Mouse (Mus musculus) spleen, adult 2 months (tissue): ENCODE data around the gene Ephx1. TPM values are rescaled to one million over a fixed set of nuclear protein-coding genes. Genes with fewer than 3 reads are reported as not detected.

ENCODE experiments used
- DNase-seq, 2 experiments: peaks; one replicate each; pipeline versions ENCODE4 v3.0.0 to v3.0.0-alpha.2; 2012 to 2021; ENCODE audit warnings: low spot score in 2 of 2, low read depth in 1 of 2
- H3K27ac ChIP-seq: fragments of 200-500 bp; 2 replicates; pipeline ENCODE4 v1.5.1; 2012; ENCODE audit warnings: low read length, inconsistent platforms; ENCODE audit not compliant: insufficient read depth
- H3K27me3 ChIP-seq: fragments of 200-500 bp; 2 replicates; pipeline ENCODE4 v1.6.1; 2012; ENCODE audit warnings: mild to moderate bottlenecking, moderate library complexity, low read length, inconsistent platforms; ENCODE audit not compliant: control insufficient read depth, insufficient read depth
- H3K36me3 ChIP-seq: fragments of 200-500 bp; 2 replicates; pipeline ENCODE4 v1.6.1; 2012; ENCODE audit warnings: mild to moderate bottlenecking, low read length, inconsistent platforms; ENCODE audit not compliant: control insufficient read depth, insufficient read depth
- H3K4me1 ChIP-seq: fragments of 200-500 bp; 2 replicates; pipeline ENCODE4 v1.6.1; 2011; ENCODE audit warnings: inconsistent platforms; ENCODE audit not compliant: control insufficient read depth, insufficient read depth, insufficient read length
- H3K4me3 ChIP-seq: fragments of 200-500 bp; 2 replicates; pipeline ENCODE4 v1.5.1; 2011; ENCODE audit warnings: mild to moderate bottlenecking, inconsistent platforms; ENCODE audit not compliant: insufficient read depth, insufficient read length; ENCODE audit errors: extremely low read depth
- CTCF ChIP-seq: fragments of 200-500 bp; IDR thresholded peaks from 2 replicates; pipeline ENCODE4 v1.5.1; 2011; ENCODE audit warnings: mild to moderate bottlenecking, inconsistent platforms; ENCODE audit not compliant: insufficient read depth, insufficient read length, insufficient replicate concordance; ENCODE audit errors: extremely low read depth
- POLR2A ChIP-seq: fragments of 200-500 bp; IDR thresholded peaks from 2 replicates; pipeline ENCODE4 v1.6.1; 2011; ENCODE audit warnings: low read depth, low read length, inconsistent platforms
- WGBS: fragments of 180-500 bp; shearing (Covaris S2); methylation state at CpG from one replicate; pipeline ENCODE4 v1.1.7; 2018; 5-methylcytosine and 5-hydroxymethylcytosine counted together
- polyA plus RNA-seq: library from polyadenylated mRNA; depleted of rRNA; stranded (reverse); fragments of >200 nt; gene quantifications from 2 replicates; pipeline ENCODE4 v1.2.3, GENCODE M21; 2012

Gene Ephx1
- polyA plus RNA-seq, 1 experiment, result 50.5 TPM

- Histone ChIP-seq H3K4me1 (no peaks in the 10 kb centered on the region), H3K4me3 (no peak overlapping the region), H3K36me3 (peaks cover 55% of the 10 kb centered on the region), H3K27me3 (no peaks in the 10 kb centered on the region), H3K27ac (no peak overlapping the region)
- WGBS, result 83% methylated on average over 3 of the region's 3 CpGs
- TF ChIP-seq CTCF (no peak), POLR2A (no peak)
- no peak for DNase-seq
Observed at GRCm38 (mm10) chr1:180958797-180959196, 61.9 kb downstream of the Ephx1 start.

- Histone ChIP-seq H3K4me3 (no peak overlapping the region), H3K27ac (no peak overlapping the region), H3K4me1 (no peaks in the 10 kb centered on the region), H3K36me3 (peaks cover 54% of the 10 kb centered on the region), H3K27me3 (no peaks in the 10 kb centered on the region)
- 82% methylated on average over 3 of the region's 3 CpGs for WGBS
- no peak for DNase-seq
- TF ChIP-seq POLR2A, result no peak
Observed at GRCm38 (mm10) chr1:180957989-180958388, 62.7 kb downstream of the Ephx1 start.

GRCm38 (mm10) chr1:180956973-180957381 is 63.7 kb downstream of the Ephx1 start:
- no peak overlapping the region for H3K4me3 ChIP-seq
- H3K27me3 ChIP-seq, result no peaks in the 10 kb centered on the region
- no peak overlapping the region for H3K27ac ChIP-seq
- TF ChIP-seq POLR2A, result no peak
- WGBS, result 68% methylated on average over 8 of the region's 8 CpGs
- peaks cover 48% of the 10 kb centered on the region for H3K36me3 ChIP-seq
- no peaks in the 10 kb centered on the region for H3K4me1 ChIP-seq
- DNase-seq, result no peak

- no peaks in the 10 kb centered on the region for H3K4me1 ChIP-seq
- no peaks in the 10 kb centered on the region for H3K27me3 ChIP-seq
- H3K4me3 ChIP-seq, result no peak overlapping the region
- TF ChIP-seq CTCF, result no peak
- H3K36me3 ChIP-seq, result peaks cover 47% of the 10 kb centered on the region
- H3K27ac ChIP-seq, result no peak overlapping the region
- no peak for DNase-seq
- WGBS, result 88% methylated on average over 8 of the region's 8 CpGs
Observed at GRCm38 (mm10) chr1:180956401-180956800, 64.3 kb downstream of the Ephx1 start.

GRCm38 (mm10) chr1:180952808-180953207 is 67.9 kb downstream of the Ephx1 start:
- no peak overlapping the region for H3K27ac ChIP-seq

GRCm38 (mm10) chr1:180952085-180952746 is 68.5 kb downstream of the Ephx1 start:
- H3K4me3 ChIP-seq, result no peak overlapping the region
- no peak for TF ChIP-seq CTCF
- no peaks in the 10 kb centered on the region for H3K4me1 ChIP-seq
- DNase-seq, result no peak
- H3K27me3 ChIP-seq, result no peaks in the 10 kb centered on the region
- H3K36me3 ChIP-seq, result peaks cover 45% of the 10 kb centered on the region
- H3K27ac ChIP-seq, result no peak overlapping the region
- 96% methylated on average over 6 of the region's 6 CpGs for WGBS

More at GRCm38 (mm10) chr1:180952808-180953207, 67.9 kb downstream of the Ephx1 start:
- H3K27me3 ChIP-seq, result no peaks in the 10 kb centered on the region
- no peak overlapping the region for H3K4me3 ChIP-seq
- no peak for TF ChIP-seq POLR2A
- no peak for TF ChIP-seq CTCF
- 83% methylated on average over 5 of the region's 5 CpGs for WGBS
- peaks cover 44% of the 10 kb centered on the region for H3K36me3 ChIP-seq
- no peaks in the 10 kb centered on the region for H3K4me1 ChIP-seq
- no peak for DNase-seq

GRCm38 (mm10) chr1:180946448-180946847 is 74.3 kb downstream of the Ephx1 start:
- WGBS, result 95% methylated on average over 6 of the region's 6 CpGs
- H3K4me1 ChIP-seq, result peaks cover 17% of the 10 kb centered on the region; the same call in 1 of the 2 replicates
- no peak overlapping the region for H3K4me3 ChIP-seq
- peaks cover 19% of the 10 kb centered on the region for H3K36me3 ChIP-seq
- H3K27ac ChIP-seq, result no peak overlapping the region
- DNase-seq, result no peak
- TF ChIP-seq POLR2A (no peak), CTCF (no peak)
- H3K27me3 ChIP-seq, result no peaks in the 10 kb centered on the region
